Mouse (Mus musculus) C2C12 (cell line): ENCODE data around the gene Gpr18.

ENCODE experiments used
- CTCF ChIP-seq: IDR thresholded peaks from one replicate; pipeline ENCODE4 v1.5.1; 2011; ENCODE audit not compliant: control insufficient read depth, insufficient read depth, insufficient read length
- FOSL1 ChIP-seq: IDR thresholded peaks from one replicate; pipeline ENCODE4 v1.8.0; 2011; ENCODE audit warnings: mild to moderate bottlenecking, low read length; ENCODE audit not compliant: poor library complexity, insufficient read depth, severe bottlenecking
- MAX ChIP-seq: IDR thresholded peaks from one replicate; pipeline ENCODE4 v1.6.1; 2011; ENCODE audit warnings: mild to moderate bottlenecking, control low read depth
- MYOD1 ChIP-seq: IDR thresholded peaks from one replicate; pipeline ENCODE4 v1.6.1; 2011; ENCODE audit warnings: low read depth; ENCODE audit not compliant: control insufficient read depth, insufficient read length
- MYOG ChIP-seq: IDR thresholded peaks from one replicate; pipeline ENCODE4 v1.6.1; 2011; ENCODE audit not compliant: control insufficient read depth, insufficient read length; ENCODE audit errors: extremely low read depth
- USF1 ChIP-seq: IDR thresholded peaks from one replicate; pipeline ENCODE4 v1.6.1; 2011; ENCODE audit warnings: low read depth, mild to moderate bottlenecking, control low read depth, moderate library complexity

GRCm38 (mm10) chr14:121901511-121901910 is 14.1 kb downstream of the Gpr18 start:
- TF ChIP-seq CTCF (no peak), USF1 (no peak), MYOD1 (no peak), MAX (no peak), MYOG (no peak), FOSL1 (no peak)
